Mouse (Mus musculus) kidney, embryonic 14.5 days (tissue): ENCODE measurements at regions not wholly inside any gene's neighbourhood (a gene's known extent, or its start where the extent isn't known, plus 50 kb on each side); places are given as distances from the start of the nearest gene placed in this dataset.

Source experiments
- ATAC-seq: fragments of 200-750 bp; cut with Nextera tagmentation; 2 replicates; pipeline ENCODE4 v1.8.0; 2017; ENCODE audit warnings: moderate number of reproducible peaks, mild to moderate bottlenecking, moderate TSS enrichment, moderate library complexity; ENCODE audit not compliant: low FRiP score, low TSS enrichment
- H3K27ac ChIP-seq: fragments of 300-500 bp; sonication (generic); 2 replicates; pipeline ENCODE4 v1.5.1; 2014; ENCODE audit warnings: low read depth, mild to moderate bottlenecking, low read length, moderate library complexity, mixed read lengths
- H3K27me3 ChIP-seq: fragments of 300-500 bp; sonication (generic); 2 replicates; pipeline ENCODE4 v1.6.1; 2014; ENCODE audit warnings: mild to moderate bottlenecking, low read length; ENCODE audit not compliant: control insufficient read depth, insufficient read depth
- H3K36me3 ChIP-seq: fragments of 300-500 bp; sonication (generic); 2 replicates; pipeline ENCODE4 v1.6.1; 2014; ENCODE audit warnings: low read length, mixed read lengths; ENCODE audit not compliant: control insufficient read depth, insufficient read depth
- H3K4me1 ChIP-seq: fragments of 300-500 bp; sonication (generic); 2 replicates; pipeline ENCODE4 v1.6.1; 2014; ENCODE audit warnings: low read length, mixed read lengths; ENCODE audit not compliant: control insufficient read depth, insufficient read depth
- H3K4me2 ChIP-seq: fragments of 300-500 bp; sonication (generic); replicated peaks from 2 replicates; pipeline ENCODE4 v1.6.1; 2014; ENCODE audit warnings: low read depth, mild to moderate bottlenecking, low read length
- H3K4me3 ChIP-seq: fragments of 300-500 bp; sonication (generic); 2 replicates; pipeline ENCODE4 v1.5.1; 2014; ENCODE audit warnings: mild to moderate bottlenecking, low read length
- H3K9ac ChIP-seq: fragments of 300-500 bp; sonication (generic); 2 replicates; pipeline ENCODE4 v1.6.1; 2014; ENCODE audit warnings: low read depth, mild to moderate bottlenecking, low read length, moderate library complexity
- H3K9me3 ChIP-seq: fragments of 300-500 bp; sonication (generic); 2 replicates; pipeline ENCODE4 v1.6.1; 2016; ENCODE audit warnings: low read length; ENCODE audit not compliant: control insufficient read depth
- WGBS: fragments of 180-500 bp; shearing (Covaris S2); extraction: QIAGEN DNeasy Blood & Tissue Kit; methylation state at CpG from one replicate; pipeline ENCODE4 v1.1.7; 2014; 5-methylcytosine and 5-hydroxymethylcytosine counted together

- Histone ChIP-seq H3K4me2 (no peak overlapping the region), H3K4me1 (peaks cover 7% of the 10 kb centered on the region; the same call in 1 of the 2 replicates), H3K27me3 (no peaks in the 10 kb centered on the region), H3K4me3 (no peak overlapping the region), H3K9me3 (no peaks in the 10 kb centered on the region), H3K9ac (no peak overlapping the region), H3K27ac (no peak overlapping the region), H3K36me3 (no peaks in the 10 kb centered on the region)
- 62% methylated on average over 12 of the region's 12 CpGs for WGBS
- ATAC-seq: no peak
These were observed 167.9 kb upstream of the Cdkn2b start for GRCm38 (mm10) chr4:89478646-89479237.

- H3K27me3 ChIP-seq: no peaks in the 10 kb centered on the region
- 50% methylated on average over 3 of the region's 3 CpGs for WGBS
- ATAC-seq: peak; percentile 59
- H3K4me2 ChIP-seq: no peak overlapping the region
- H3K4me1 ChIP-seq: peaks cover 7% of the 10 kb centered on the region; the same call in 1 of the 2 replicates
- no peaks in the 10 kb centered on the region for H3K36me3 ChIP-seq
- H3K4me3 ChIP-seq: no peak overlapping the region
- H3K27ac ChIP-seq: no peak overlapping the region
- H3K9ac ChIP-seq: no peak overlapping the region
- no peaks in the 10 kb centered on the region for H3K9me3 ChIP-seq
These were observed 165.0 kb upstream of the Cdkn2b start for GRCm38 (mm10) chr4:89475848-89476247.

DNA sequence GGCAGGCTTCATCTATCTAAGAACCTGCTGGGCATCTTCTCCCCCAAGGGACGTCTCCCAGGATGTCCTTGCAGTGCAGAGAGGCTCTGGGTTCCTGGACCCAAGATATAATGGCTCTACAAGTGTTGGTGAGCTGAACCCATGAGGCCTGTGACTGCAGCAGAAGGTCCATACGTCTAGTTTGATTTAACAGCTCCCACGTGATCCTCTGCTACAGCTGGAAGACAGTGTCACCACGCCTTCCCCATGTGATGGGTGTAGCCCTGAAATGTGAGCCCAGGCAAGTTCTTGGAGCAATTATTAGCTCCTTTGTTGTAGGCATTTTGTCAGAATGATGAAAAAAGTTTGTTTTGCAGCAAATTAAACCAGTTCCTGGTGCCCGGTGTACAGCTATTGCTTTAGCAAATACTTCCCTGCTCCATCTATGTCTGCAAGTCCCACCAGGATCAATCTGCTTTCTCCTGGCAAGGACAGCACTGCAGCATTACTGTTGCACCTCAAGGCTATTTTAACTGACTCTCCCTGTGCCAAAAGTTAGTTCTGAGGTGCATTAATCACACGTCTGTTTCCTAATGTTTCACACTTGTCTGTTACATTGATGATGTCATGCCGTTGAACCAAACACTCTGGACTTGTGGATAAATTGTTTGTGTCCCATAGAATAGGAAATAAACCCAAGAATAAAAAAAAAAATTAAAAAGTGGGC, 164.2 kb upstream of the Cdkn2b start:
- WGBS: 26% methylated on average over 7 of the region's 7 CpGs
- H3K27ac ChIP-seq: no peak overlapping the region
- peaks cover 9% of the 10 kb centered on the region for H3K4me1 ChIP-seq
- H3K36me3 ChIP-seq: no peaks in the 10 kb centered on the region
- no peak overlapping the region for H3K4me2 ChIP-seq
- H3K4me3 ChIP-seq: no peak overlapping the region
- peak; percentile 87 for ATAC-seq
- H3K9ac ChIP-seq: no peak overlapping the region
- H3K9me3 ChIP-seq: no peaks in the 10 kb centered on the region
- no peaks in the 10 kb centered on the region for H3K27me3 ChIP-seq

DNA sequence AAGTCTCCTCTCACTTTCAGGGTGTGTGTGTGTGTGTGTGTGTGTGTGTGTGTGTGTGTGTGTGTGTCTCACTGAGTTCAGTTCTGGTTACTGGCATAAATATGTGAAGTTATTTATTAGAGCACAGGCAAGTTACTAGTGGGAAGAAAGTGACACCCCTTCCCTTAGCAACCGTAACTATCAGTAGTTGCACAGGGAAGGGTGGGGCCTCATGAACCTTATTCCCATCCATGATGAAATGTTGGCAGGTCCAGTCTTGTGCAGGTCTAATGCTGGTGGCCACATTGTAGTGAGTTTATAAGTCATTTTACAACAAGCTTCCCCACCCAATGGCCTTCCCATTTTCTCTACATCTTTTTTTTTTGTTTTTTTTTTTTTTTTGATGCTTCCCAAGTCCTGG, 160.6 kb upstream of the Cdkn2b start:
- H3K27ac ChIP-seq: no peak overlapping the region
- no peaks in the 10 kb centered on the region for H3K9me3 ChIP-seq
- H3K4me2 ChIP-seq: no peak overlapping the region
- no peak overlapping the region for H3K9ac ChIP-seq
- WGBS: 92% methylated on average over 1 of the region's 1 CpGs
- no peak overlapping the region for H3K4me3 ChIP-seq
- no peaks in the 10 kb centered on the region for H3K36me3 ChIP-seq
- H3K27me3 ChIP-seq: no peaks in the 10 kb centered on the region
- peaks cover 16% of the 10 kb centered on the region for H3K4me1 ChIP-seq
- no peak for ATAC-seq

DNA sequence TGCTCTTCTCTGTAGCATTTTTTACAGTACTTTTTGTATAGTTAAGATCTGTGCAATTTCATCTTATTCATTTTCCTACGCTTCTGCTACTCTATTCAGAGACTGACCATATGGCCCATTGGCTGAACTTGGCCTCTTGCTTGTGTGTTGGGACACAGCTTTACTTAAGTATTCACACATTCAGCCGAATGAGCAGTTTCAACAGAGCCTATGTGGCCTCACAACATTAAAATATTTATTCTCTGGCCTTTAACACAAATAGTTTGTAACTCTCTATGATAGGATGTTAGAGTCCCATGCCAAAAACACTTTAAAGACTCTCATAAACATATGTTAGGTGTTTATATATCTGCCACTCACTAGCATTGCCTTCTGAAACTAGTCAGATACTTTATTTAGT, 159.9 kb upstream of the Cdkn2b start:
- no peak for ATAC-seq
- no peaks in the 10 kb centered on the region for H3K27me3 ChIP-seq
- H3K4me2 ChIP-seq: no peak overlapping the region
- peaks cover 16% of the 10 kb centered on the region for H3K4me1 ChIP-seq
- no peak overlapping the region for H3K4me3 ChIP-seq
- 65% methylated on average over 2 of the region's 2 CpGs for WGBS
- H3K9me3 ChIP-seq: no peaks in the 10 kb centered on the region
- H3K27ac ChIP-seq: no peak overlapping the region
- H3K9ac ChIP-seq: no peak overlapping the region
- H3K36me3 ChIP-seq: no peaks in the 10 kb centered on the region

DNA sequence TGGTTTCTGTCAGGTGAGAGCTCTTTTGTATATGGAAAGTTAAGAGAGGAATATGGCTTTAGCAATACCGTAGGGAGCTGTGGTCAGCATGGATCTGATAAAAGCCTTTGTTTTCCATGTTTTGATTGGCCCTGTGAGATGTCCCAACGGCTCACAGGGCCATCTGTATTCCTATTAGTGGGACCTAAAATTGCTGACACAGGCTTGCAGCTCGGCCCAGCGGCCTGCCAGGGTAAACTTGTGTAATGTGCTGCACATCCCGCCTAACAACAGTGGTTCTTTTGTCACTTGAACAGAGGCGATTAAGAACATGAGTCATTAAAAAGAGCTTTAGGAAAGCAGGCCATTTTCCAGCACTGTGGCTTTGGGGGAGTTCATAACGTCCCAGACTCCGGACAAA, 159.0 kb upstream of the Cdkn2b start:
- no peak overlapping the region for H3K4me2 ChIP-seq
- WGBS: 20% methylated on average over 8 of the region's 8 CpGs
- H3K9me3 ChIP-seq: no peaks in the 10 kb centered on the region
- H3K27me3 ChIP-seq: no peaks in the 10 kb centered on the region
- H3K9ac ChIP-seq: no peak overlapping the region
- H3K27ac ChIP-seq: no peak overlapping the region; the same call in 1 of the 2 replicates
- ATAC-seq: peak; percentile 75
- no peak overlapping the region for H3K4me3 ChIP-seq
- H3K4me1 ChIP-seq: peaks cover 12% of the 10 kb centered on the region
- H3K36me3 ChIP-seq: no peaks in the 10 kb centered on the region

- H3K9me3 ChIP-seq: no peaks in the 10 kb centered on the region
- 38% methylated on average over 3 of the region's 3 CpGs for WGBS
- no peaks in the 10 kb centered on the region for H3K27me3 ChIP-seq
- peak; percentile 67 for ATAC-seq
- H3K9ac ChIP-seq: no peak overlapping the region
- H3K4me1 ChIP-seq: peaks cover 9% of the 10 kb centered on the region
- no peak overlapping the region; the same call in 1 of the 2 replicates for H3K27ac ChIP-seq
- H3K4me2 ChIP-seq: no peak overlapping the region
- no peak overlapping the region for H3K4me3 ChIP-seq
- no peaks in the 10 kb centered on the region for H3K36me3 ChIP-seq
These were observed 158.6 kb upstream of the Cdkn2b start for GRCm38 (mm10) chr4:89469406-89469805.

DNA sequence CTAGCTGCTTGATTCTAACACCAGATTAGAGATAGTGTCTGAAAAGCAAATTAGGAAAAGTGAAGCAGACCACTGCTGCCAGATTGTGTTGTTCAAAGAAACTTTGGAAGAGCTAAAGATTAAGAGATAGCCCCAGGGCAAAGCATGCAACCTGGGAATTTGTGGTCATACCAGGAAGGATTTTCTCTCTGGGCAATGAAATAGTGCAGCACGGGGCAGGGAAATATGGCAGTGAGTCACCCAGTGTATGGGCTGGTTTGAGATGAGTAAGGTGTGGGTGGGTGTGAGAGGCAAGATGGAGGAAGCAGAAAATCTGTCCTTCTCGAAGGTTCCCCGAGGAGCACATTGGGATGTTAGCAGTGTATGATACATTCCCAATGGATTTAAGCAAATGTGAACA, 155.9 kb upstream of the Cdkn2b start:
- Histone ChIP-seq H3K27me3 (no peaks in the 10 kb centered on the region), H3K36me3 (no peaks in the 10 kb centered on the region), H3K4me2 (no peak overlapping the region), H3K27ac (no peak overlapping the region), H3K4me3 (no peak overlapping the region), H3K9me3 (no peaks in the 10 kb centered on the region), H3K4me1 (peaks cover 9% of the 10 kb centered on the region), H3K9ac (no peak overlapping the region)
- no peak for ATAC-seq
- 88% methylated on average over 3 of the region's 3 CpGs for WGBS

GRCm38 (mm10) chr4:89463121-89463520, 152.3 kb upstream of the Cdkn2b start:
- Histone ChIP-seq H3K4me1 (no peaks in the 10 kb centered on the region), H3K27ac (no peak overlapping the region), H3K9me3 (no peaks in the 10 kb centered on the region), H3K36me3 (no peaks in the 10 kb centered on the region), H3K9ac (no peak overlapping the region), H3K27me3 (no peaks in the 10 kb centered on the region), H3K4me3 (no peak overlapping the region), H3K4me2 (no peak overlapping the region)
- no peak for ATAC-seq
- 86% methylated on average over 4 of the region's 4 CpGs for WGBS
